Mouse (Mus musculus) heart, embryonic 16.5 days (tissue): ENCODE results near the gene Cars2. TPM values are rescaled to one million over a fixed set of nuclear protein-coding genes. Genes with fewer than 3 reads are reported as not detected.
"Not testable (repeated sequence)": the region's sequence is repeated elsewhere in the genome, so short reads cannot be mapped to it uniquely, and the experiment has no call there.

ENCODE experiments used
- ATAC-seq: fragments of 200-750 bp; cut with Nextera tagmentation; replicated peaks from 2 replicates; pipeline ENCODE4 v1.8.0; 2017; ENCODE audit warnings: moderate number of reproducible peaks; ENCODE audit not compliant: insufficient read depth, low FRiP score; ENCODE audit errors: extremely low read depth
- H3K27ac ChIP-seq: fragments of 300-500 bp; sonication (generic); 2 replicates; pipeline ENCODE4 v1.5.1; 2014; ENCODE audit warnings: mild to moderate bottlenecking, low read length, control low read depth, moderate library complexity
- H3K27me3 ChIP-seq: fragments of 300-500 bp; sonication (generic); 2 replicates; pipeline ENCODE4 v1.6.1; 2014; ENCODE audit warnings: low read length, mixed read lengths; ENCODE audit not compliant: control insufficient read depth, insufficient read depth
- H3K36me3 ChIP-seq: fragments of 300-500 bp; sonication (generic); 2 replicates; pipeline ENCODE4 v1.6.1; 2014; ENCODE audit not compliant: control insufficient read depth, insufficient read depth
- H3K4me1 ChIP-seq: fragments of 300-500 bp; sonication (generic); 2 replicates; pipeline ENCODE4 v1.6.1; 2014; ENCODE audit warnings: low read length, mixed read lengths; ENCODE audit not compliant: control insufficient read depth, insufficient read depth
- H3K4me2 ChIP-seq: fragments of 300-500 bp; sonication (generic); 2 replicates; pipeline ENCODE4 v1.6.1; 2014; ENCODE audit warnings: low read depth, mild to moderate bottlenecking, control low read depth, low read length
- H3K4me3 ChIP-seq: fragments of 300-500 bp; sonication (generic); 2 replicates; pipeline ENCODE4 v1.5.1; 2014; ENCODE audit warnings: mild to moderate bottlenecking, control low read depth, low read length
- H3K9ac ChIP-seq: fragments of 300-500 bp; sonication (generic); 2 replicates; pipeline ENCODE4 v1.6.1; 2014; ENCODE audit warnings: low read length, control low read depth
- H3K9me3 ChIP-seq: fragments of 300-500 bp; sonication (generic); replicated peaks from 2 replicates; pipeline ENCODE4 v1.6.1; 2016; ENCODE audit warnings: low read length; ENCODE audit not compliant: control insufficient read depth
- WGBS: fragments of 180-500 bp; shearing (Covaris S2); extraction: QIAGEN DNeasy Blood & Tissue Kit; methylation state at CpG from one replicate; pipeline ENCODE4 v1.1.7; 2014; 5-methylcytosine and 5-hydroxymethylcytosine counted together
- polyA plus RNA-seq: library from polyadenylated mRNA; unstranded; fragments of >200 nt; fragmentation: Nextera tagmentation; extraction: Ambion mirVana; gene quantifications from 2 replicates; pipeline ENCODE4 v1.2.1, GENCODE M21; 2015

The Cars2 gene
- polyA plus RNA-seq, 1 experiment from 2014 or later: 36.0 TPM

DNA sequence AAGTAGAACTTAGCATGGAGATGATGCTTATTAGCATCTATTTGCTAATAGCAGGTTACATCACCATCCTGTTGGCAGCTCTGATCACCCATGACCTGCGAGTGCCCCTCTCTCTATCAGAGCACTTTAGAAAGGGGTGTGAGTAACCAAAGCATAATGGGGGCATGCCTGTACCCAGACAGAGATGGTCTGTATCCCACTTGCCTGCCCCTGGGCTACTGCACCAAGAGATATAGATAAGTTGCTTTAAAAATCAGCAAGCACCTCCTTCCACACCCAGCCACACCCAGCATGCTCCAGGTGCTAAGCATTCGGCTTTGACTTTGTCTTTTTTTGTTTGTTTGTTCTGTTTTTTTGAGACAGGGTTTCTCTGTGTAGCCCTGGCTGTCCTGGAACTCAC is 74.7 kb downstream of the Cars2 start:
- peak overlapping the region; percentile 84 for H3K4me3 ChIP-seq
- H3K9ac ChIP-seq: peak overlapping the region; percentile 91
- WGBS: 20% methylated on average over 2 of the region's 2 CpGs

DNA sequence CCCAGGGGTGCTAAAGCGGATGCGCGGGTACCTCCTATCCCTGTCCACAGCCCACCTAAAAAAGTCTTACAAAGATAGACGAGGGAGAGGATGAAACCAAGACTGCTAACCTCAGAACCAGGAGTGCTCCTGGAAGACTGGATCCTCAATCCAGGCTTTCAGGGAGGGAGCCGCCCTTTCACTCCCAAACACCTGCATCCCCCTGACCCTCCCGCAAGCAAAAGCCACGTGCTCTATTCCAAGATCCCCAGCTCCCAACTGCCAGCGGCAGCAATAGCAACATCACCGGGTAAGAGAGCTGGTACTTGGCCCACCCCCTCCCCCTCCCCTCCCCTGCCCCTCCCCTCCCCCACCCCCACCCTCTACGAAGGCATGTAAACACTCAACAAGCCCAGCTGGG is 75.2 kb downstream of the Cars2 start:
- H3K27ac ChIP-seq: peak overlapping the region; percentile 98
- H3K36me3 ChIP-seq: no peaks in the 10 kb centered on the region
- H3K9ac ChIP-seq: peak overlapping the region; percentile 48
- ATAC-seq: no peak
- H3K4me2 ChIP-seq: peak overlapping the region; percentile 95
- H3K9me3 ChIP-seq: no peaks in the 10 kb centered on the region
- H3K4me1 ChIP-seq: peaks cover 43% of the 10 kb centered on the region
- WGBS: 17% methylated on average over 10 of the region's 10 CpGs
- H3K27me3 ChIP-seq: no peaks in the 10 kb centered on the region
- peak overlapping the region; percentile 84 for H3K4me3 ChIP-seq

More for the DNA sequence above, 74.7 kb downstream of the Cars2 start:
- H3K4me2 ChIP-seq: peak overlapping the region; percentile 95
- no peaks in the 10 kb centered on the region for H3K9me3 ChIP-seq
- H3K36me3 ChIP-seq: no peaks in the 10 kb centered on the region
- no peaks in the 10 kb centered on the region; the same call in 1 of the 2 replicates for H3K27me3 ChIP-seq
- no peak for ATAC-seq
- peak overlapping the region; percentile 97 for H3K27ac ChIP-seq
- H3K4me1 ChIP-seq: peaks cover 42% of the 10 kb centered on the region

DNA sequence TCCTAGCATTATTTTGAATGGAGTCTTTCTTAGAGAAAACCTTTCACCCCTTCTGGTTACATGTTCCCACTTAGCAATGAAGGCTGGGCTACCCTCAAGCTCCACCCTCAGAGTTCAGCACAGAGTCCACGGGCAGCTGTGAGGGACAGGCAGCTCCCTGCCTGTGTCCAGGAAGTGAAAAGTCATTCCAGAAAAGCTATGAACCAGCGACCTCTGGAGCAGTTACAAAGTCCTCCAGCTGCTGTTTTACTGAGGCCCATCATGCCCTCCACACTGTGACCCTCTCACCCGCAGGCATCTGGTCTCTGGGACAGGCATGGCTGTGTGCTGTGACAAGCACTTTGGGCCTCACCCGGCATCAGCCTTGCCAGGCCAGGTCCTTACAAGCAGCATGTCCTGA is 77.5 kb downstream of the Cars2 start:
- Histone ChIP-seq H3K4me1 (peaks cover 49% of the 10 kb centered on the region), H3K27ac (peak overlapping the region; percentile 98), H3K27me3 (no peaks in the 10 kb centered on the region), H3K9me3 (no peaks in the 10 kb centered on the region), H3K9ac (peak overlapping the region; percentile 70), H3K4me3 (peak overlapping the region; percentile 22), H3K4me2 (peak overlapping the region; percentile 95), H3K36me3 (0 out of 2 replicates have a peak, but pooled peaks cover 2% of the 10 kb centered on the region)
- 21% methylated on average over 4 of the region's 4 CpGs for WGBS
- ATAC-seq: peak; percentile 11; the same call in 1 of the 2 replicates

DNA sequence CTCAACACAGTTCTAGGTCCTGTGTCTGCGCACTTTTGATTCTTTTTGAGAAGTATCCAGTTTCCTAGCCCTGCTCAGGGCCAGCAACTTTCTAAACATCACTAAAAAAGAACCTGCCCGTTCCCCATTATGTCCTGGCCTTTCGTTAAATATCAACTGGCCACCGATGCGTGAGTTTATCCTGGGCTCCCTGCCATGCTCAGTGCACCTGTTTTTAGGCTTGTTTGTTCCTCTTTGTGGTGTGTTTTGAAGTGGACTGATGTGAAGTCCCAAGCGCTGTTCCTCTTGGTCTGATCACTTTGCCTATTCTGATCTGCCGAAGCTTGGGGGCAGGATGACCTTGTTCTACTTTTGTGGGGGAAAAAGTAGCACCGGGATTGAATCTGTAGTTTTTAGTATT is 79.3 kb downstream of the Cars2 start:
- H3K4me1 ChIP-seq: peaks cover 48% of the 10 kb centered on the region
- no peak overlapping the region for H3K9ac ChIP-seq
- no peak overlapping the region for H3K4me3 ChIP-seq
- 53% methylated on average over 8 of the region's 8 CpGs for WGBS
- peaks cover 8% of the 10 kb centered on the region for H3K36me3 ChIP-seq
- H3K4me2 ChIP-seq: no peak overlapping the region
- no peaks in the 10 kb centered on the region for H3K27me3 ChIP-seq
- no peak overlapping the region for H3K27ac ChIP-seq
- ATAC-seq: no peak
- H3K9me3 ChIP-seq: 0 out of 2 replicates have a peak, but pooled peaks cover 5% of the 10 kb centered on the region

DNA sequence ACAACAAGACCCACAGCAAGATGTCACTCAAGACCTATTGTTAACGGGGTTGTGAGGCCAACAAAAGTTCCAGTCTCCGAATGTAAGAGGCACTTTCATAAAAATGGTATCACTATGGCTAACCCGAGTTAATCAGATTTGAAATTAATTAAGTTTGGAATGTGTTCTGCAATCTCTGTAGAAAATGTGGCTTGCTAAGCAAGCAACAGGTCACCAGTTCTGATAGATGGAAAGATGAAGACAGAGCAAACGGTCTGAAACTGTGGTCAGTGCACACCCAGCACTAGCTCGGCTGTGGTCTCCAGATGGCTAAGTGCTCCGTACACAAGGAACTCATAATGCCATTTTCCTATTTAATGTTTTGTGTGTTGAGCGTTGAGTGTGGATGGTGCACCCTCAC is 79.9 kb downstream of the Cars2 start:
- Histone ChIP-seq H3K4me1 (peaks cover 42% of the 10 kb centered on the region), H3K36me3 (peaks cover 8% of the 10 kb centered on the region)
- no peak for ATAC-seq

DNA sequence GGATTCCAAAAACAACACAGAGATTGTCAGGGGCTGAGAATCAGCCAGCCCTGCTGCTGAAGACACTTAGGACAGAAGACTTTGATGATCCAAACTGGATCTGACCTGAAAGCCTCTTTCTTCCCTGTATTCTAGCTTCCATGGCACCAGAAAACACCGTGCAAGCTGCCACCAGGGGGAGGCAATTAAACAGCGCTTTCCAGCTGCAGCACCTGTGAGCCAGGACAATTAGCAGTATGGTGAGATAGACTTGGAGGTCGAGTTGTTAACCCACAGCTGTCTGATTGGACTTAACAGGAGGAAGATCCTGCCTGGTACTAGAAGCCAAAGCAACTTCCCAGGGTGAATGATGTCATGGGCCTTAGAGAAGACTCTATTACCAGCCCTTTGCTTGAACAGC is 81.5 kb downstream of the Cars2 start:
- H3K4me2 ChIP-seq: no peak overlapping the region
- 0 out of 2 replicates have a peak, but pooled peaks cover 5% of the 10 kb centered on the region for H3K9me3 ChIP-seq
- H3K4me3 ChIP-seq: no peak overlapping the region
- H3K27ac ChIP-seq: no peak overlapping the region
- peaks cover 8% of the 10 kb centered on the region for H3K36me3 ChIP-seq
- ATAC-seq: no peak
- H3K4me1 ChIP-seq: peaks cover 41% of the 10 kb centered on the region
- no peak overlapping the region for H3K9ac ChIP-seq
- no peaks in the 10 kb centered on the region for H3K27me3 ChIP-seq
- WGBS: 4% methylated on average over 3 of the region's 3 CpGs

More for the DNA sequence above, 79.9 kb downstream of the Cars2 start:
- Histone ChIP-seq H3K4me2 (no peak overlapping the region), H3K9ac (no peak overlapping the region), H3K27ac (no peak overlapping the region), H3K4me3 (no peak overlapping the region), H3K27me3 (no peaks in the 10 kb centered on the region), H3K9me3 (0 out of 2 replicates have a peak, but pooled peaks cover 5% of the 10 kb centered on the region)
- WGBS: 75% methylated on average over 7 of the region's 7 CpGs

DNA sequence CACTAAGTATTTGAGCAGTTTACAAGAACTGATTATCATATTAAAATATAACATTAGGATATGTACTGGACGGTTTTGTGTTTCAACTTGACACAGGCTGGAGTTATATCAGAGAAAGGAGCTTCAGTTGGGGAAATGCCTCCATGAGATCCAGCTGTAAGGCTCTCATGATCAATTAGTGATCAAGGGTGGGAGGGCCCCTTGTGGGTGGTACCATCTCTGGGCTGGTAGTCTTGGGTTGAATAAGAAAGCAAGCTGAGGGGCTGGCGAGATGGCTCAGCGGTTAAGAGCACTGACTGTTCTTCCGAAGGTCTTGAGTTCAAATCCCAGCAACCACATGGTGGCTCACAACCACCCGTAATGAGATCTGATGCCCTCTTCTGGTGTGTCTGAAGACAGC is 84.1 kb downstream of the Cars2 start:
- not testable (repeated sequence) for H3K9me3 ChIP-seq, H3K36me3 ChIP-seq, H3K27me3 ChIP-seq, H3K4me3 ChIP-seq, H3K4me2 ChIP-seq, H3K9ac ChIP-seq, ATAC-seq, H3K27ac ChIP-seq
- WGBS: 86% methylated on average over 4 of the region's 5 CpGs
- H3K4me1 ChIP-seq: peaks cover 38% of the 10 kb centered on the region

DNA sequence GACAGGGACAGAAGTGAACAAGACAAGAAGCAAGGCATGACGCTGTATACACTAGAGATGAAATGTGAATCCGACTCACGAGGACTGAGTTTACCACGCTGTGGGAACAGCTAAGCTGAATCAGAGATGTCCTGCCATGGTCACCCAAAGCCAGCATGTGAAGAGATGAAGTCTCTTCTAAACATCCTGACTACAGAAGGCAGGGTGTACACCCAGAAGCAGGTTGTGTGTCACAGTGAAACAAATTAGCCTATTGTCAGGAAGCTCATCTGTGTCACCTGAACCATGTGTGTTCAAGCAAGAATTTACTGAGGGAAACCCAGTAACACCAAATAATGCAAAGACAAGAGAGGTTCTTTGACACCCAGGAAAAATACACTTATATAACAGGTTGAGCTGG is 85.0 kb downstream of the Cars2 start:
- ATAC-seq: no peak
- Histone ChIP-seq H3K36me3 (peaks cover 8% of the 10 kb centered on the region), H3K27me3 (no peaks in the 10 kb centered on the region), H3K4me2 (no peak overlapping the region), H3K4me1 (peaks cover 37% of the 10 kb centered on the region), H3K9me3 (0 out of 2 replicates have a peak, but pooled peaks cover 5% of the 10 kb centered on the region), H3K4me3 (no peak overlapping the region), H3K9ac (no peak overlapping the region), H3K27ac (no peak overlapping the region)
- WGBS: 93% methylated on average over 4 of the region's 4 CpGs

DNA sequence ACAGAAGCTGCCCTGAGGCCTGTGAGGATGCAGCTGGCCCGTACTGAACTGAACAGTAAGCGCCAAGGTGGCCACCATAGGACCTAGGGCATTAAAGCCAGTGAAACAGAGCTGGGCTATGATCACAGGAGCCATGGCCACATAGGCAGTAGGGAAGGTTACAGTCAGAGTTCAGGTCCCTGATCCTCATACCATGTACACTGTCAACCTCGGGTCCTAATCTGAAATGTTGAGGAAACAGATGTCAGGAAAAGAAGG is 85.9 kb downstream of the Cars2 start:
- H3K4me2 ChIP-seq: no peak overlapping the region
- no peaks in the 10 kb centered on the region for H3K27me3 ChIP-seq
- H3K4me1 ChIP-seq: peaks cover 36% of the 10 kb centered on the region
- H3K4me3 ChIP-seq: no peak overlapping the region
- 0 out of 2 replicates have a peak, but pooled peaks cover 5% of the 10 kb centered on the region for H3K9me3 ChIP-seq
- no peak overlapping the region for H3K27ac ChIP-seq
- no peak overlapping the region for H3K9ac ChIP-seq
- 67% methylated on average over 3 of the region's 3 CpGs for WGBS
- H3K36me3 ChIP-seq: peaks cover 8% of the 10 kb centered on the region
- ATAC-seq: no peak
